Mouse (Mus musculus): ENCODE measurements at regions not wholly inside any gene's neighbourhood (a gene's known extent, or its start where the extent isn't known, plus 50 kb on each side); places are given as distances from the start of the nearest gene placed in this dataset.

- WGBS: 82% methylated on average over 4 of the region's 4 CpGs
- H3K36me3 ChIP-seq: no peaks in the 10 kb centered on the region
- no peak overlapping the region for H3K4me3 ChIP-seq
- no peak for DNase-seq (ENCODE audit: low spot score)
- 0 out of 2 replicates have a peak, but pooled peaks cover 8% of the 10 kb centered on the region for H3K9me3 ChIP-seq
- H3K27me3 ChIP-seq (ENCODE audit: insufficient read depth, poor library complexity, severe bottlenecking): no peaks in the 10 kb centered on the region
- H3K4me1 ChIP-seq (replicated peaks): no peaks in the 10 kb centered on the region
- no peak overlapping the region for H3K27ac ChIP-seq
These were observed 276.2 kb upstream of the Ano5 start for GRCm38 (mm10) chr7:51234616-51235015.

- no peak overlapping the region for H3K4me3 ChIP-seq
- H3K27me3 ChIP-seq (ENCODE audit: insufficient read depth, poor library complexity, severe bottlenecking): no peaks in the 10 kb centered on the region
- H3K27ac ChIP-seq: no peak overlapping the region
- H3K36me3 ChIP-seq: no peaks in the 10 kb centered on the region
- H3K4me1 ChIP-seq (replicated peaks): no peaks in the 10 kb centered on the region
- H3K9me3 ChIP-seq: no peaks in the 10 kb centered on the region
- DNase-seq (ENCODE audit: low spot score): no peak
- WGBS: 79% methylated on average over 2 of the region's 2 CpGs
These were observed 263.1 kb upstream of the Ano5 start for GRCm38 (mm10) chr7:51247695-51248094.

DNA sequence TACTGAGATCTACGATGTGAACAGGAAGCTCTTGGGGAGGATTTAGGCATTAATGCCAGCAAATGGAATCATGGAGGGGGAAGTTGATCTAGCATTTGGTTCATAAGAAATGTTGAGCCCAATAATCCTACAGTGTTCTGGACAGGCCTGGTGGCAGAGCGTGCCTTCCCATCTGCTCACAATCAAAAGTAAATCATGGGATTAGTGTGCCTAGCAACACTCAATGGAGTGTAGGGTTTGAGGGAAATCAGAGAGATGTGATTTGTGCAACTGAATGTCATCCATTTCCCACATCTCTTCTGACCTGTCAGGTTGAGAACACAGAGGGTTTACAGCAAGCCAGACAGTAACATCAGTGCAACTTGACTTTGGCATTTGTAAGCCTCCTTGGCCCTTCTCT is 256.4 kb upstream of the Ano5 start:
- DNase-seq (ENCODE audit: low spot score): no peak
- 86% methylated on average over 2 of the region's 2 CpGs for WGBS
- H3K4me1 ChIP-seq (replicated peaks): no peaks in the 10 kb centered on the region
- H3K27ac ChIP-seq: no peak overlapping the region
- H3K9me3 ChIP-seq: no peaks in the 10 kb centered on the region
- H3K36me3 ChIP-seq: no peaks in the 10 kb centered on the region
- no peaks in the 10 kb centered on the region for H3K27me3 ChIP-seq (ENCODE audit: insufficient read depth, poor library complexity, severe bottlenecking)
- no peak overlapping the region for H3K4me3 ChIP-seq

DNA sequence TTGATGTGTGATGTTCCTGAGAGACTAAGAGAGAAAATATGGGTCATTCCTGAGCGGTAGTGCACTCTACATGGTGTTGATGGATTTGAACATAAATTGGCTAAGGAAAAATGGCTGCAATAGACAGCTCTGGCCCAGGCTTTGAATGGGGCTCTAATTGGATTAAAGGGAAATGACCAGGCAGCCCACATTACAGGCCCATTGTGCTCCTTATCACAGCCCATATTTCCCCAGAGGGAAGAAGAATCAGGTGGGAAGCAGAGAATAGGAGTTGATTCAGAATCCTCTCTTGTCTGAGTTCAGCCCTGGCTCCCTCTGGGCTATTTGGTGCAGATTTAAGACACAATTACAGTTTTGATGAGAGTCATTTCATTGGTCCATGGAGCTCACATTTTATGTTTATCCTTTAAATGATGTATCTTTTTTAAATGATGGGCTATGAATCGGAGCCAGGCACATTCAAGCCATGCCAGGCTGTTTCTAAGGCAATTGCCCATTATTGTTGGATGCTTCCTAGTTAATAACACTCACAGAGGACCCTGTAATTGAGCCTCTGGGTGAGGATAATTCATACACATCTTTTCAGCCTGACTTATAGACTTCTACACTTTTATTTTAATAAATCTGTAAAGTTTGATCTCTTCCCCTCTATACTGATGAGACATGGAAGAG is 251.5 kb upstream of the Ano5 start:
- no peak overlapping the region for H3K4me3 ChIP-seq
- H3K27me3 ChIP-seq (ENCODE audit: insufficient read depth, poor library complexity, severe bottlenecking): no peaks in the 10 kb centered on the region
- DNase-seq (ENCODE audit: low spot score): no peak
- H3K4me1 ChIP-seq (replicated peaks): no peaks in the 10 kb centered on the region
- no peak overlapping the region for H3K27ac ChIP-seq
- H3K9me3 ChIP-seq: no peaks in the 10 kb centered on the region
- no peaks in the 10 kb centered on the region for H3K36me3 ChIP-seq
- 84% methylated on average over 2 of the region's 2 CpGs for WGBS

GRCm38 (mm10) chr7:51264166-51264565 is 246.7 kb upstream of the Ano5 start:
- Histone ChIP-seq H3K27ac (no peak overlapping the region), H3K4me1 (replicated peaks) (no peaks in the 10 kb centered on the region; the same call in 1 of the 2 replicates), H3K36me3 (no peaks in the 10 kb centered on the region), H3K27me3 (ENCODE audit: insufficient read depth, poor library complexity, severe bottlenecking) (no peaks in the 10 kb centered on the region), H3K4me3 (no peak overlapping the region), H3K9me3 (no peaks in the 10 kb centered on the region)
- no peak for DNase-seq (ENCODE audit: low spot score)
- 75% methylated on average over 4 of the region's 4 CpGs for WGBS

GRCm38 (mm10) chr7:51265896-51266295 is 244.9 kb upstream of the Ano5 start:
- H3K9me3 ChIP-seq: no peaks in the 10 kb centered on the region
- no peak overlapping the region for H3K27ac ChIP-seq
- H3K27me3 ChIP-seq (ENCODE audit: insufficient read depth, poor library complexity, severe bottlenecking): no peaks in the 10 kb centered on the region
- DNase-seq (ENCODE audit: low spot score): no peak
- no peaks in the 10 kb centered on the region; the same call in 1 of the 2 replicates for H3K4me1 ChIP-seq (replicated peaks)
- H3K36me3 ChIP-seq: no peaks in the 10 kb centered on the region
- 69% methylated on average over 1 of the region's 1 CpGs for WGBS
- H3K4me3 ChIP-seq: no peak overlapping the region

DNA sequence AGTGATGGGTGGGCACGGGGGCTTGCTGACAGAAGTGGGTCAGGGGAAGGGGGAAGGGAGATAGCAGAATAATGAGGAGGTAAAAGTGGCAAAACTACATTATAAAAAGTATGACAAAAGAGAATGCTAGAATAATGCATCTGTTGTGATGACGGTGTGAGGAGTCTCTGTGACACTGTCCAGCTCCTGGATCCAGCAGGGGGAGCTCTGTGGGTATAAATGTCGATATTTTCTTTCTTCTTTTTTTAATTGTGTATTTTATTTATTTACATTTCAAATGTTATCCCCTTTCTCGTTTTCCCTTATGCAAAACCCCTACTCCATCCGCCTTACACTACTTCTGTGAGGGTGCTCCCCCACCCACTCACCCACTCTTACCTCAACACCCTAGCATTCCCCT is 243.9 kb upstream of the Ano5 start:
- 72% methylated on average over 5 of the region's 5 CpGs for WGBS

GRCm38 (mm10) chr7:51268743-51269142 is 242.1 kb upstream of the Ano5 start:
- no peaks in the 10 kb centered on the region; the same call in 1 of the 2 replicates for H3K4me1 ChIP-seq (replicated peaks)
- no peaks in the 10 kb centered on the region for H3K9me3 ChIP-seq
- no peak for DNase-seq (ENCODE audit: low spot score)
- H3K4me3 ChIP-seq: no peak overlapping the region
- H3K36me3 ChIP-seq: no peaks in the 10 kb centered on the region
- no peak overlapping the region for H3K27ac ChIP-seq
- H3K27me3 ChIP-seq (ENCODE audit: insufficient read depth, poor library complexity, severe bottlenecking): no peaks in the 10 kb centered on the region
- 34% methylated on average over 4 of the region's 4 CpGs for WGBS

More for the DNA sequence above, 243.9 kb upstream of the Ano5 start:
- Histone ChIP-seq H3K4me1 (replicated peaks) (no peaks in the 10 kb centered on the region; the same call in 1 of the 2 replicates), H3K4me3 (no peak overlapping the region), H3K27ac (no peak overlapping the region), H3K36me3 (no peaks in the 10 kb centered on the region), H3K27me3 (ENCODE audit: insufficient read depth, poor library complexity, severe bottlenecking) (no peaks in the 10 kb centered on the region), H3K9me3 (no peaks in the 10 kb centered on the region)
- DNase-seq (ENCODE audit: low spot score): no peak

- WGBS: 67% methylated on average over 12 of the region's 12 CpGs
- DNase-seq (ENCODE audit: low spot score): peak; percentile 27
- Histone ChIP-seq H3K4me1 (replicated peaks) (no peaks in the 10 kb centered on the region; the same call in 1 of the 2 replicates), H3K9me3 (no peaks in the 10 kb centered on the region), H3K27me3 (ENCODE audit: insufficient read depth, poor library complexity, severe bottlenecking) (no peaks in the 10 kb centered on the region), H3K36me3 (no peaks in the 10 kb centered on the region), H3K4me3 (no peak overlapping the region), H3K27ac (no peak overlapping the region)
These were observed 240.2 kb upstream of the Ano5 start for GRCm38 (mm10) chr7:51270531-51271090.

- no peaks in the 10 kb centered on the region for H3K27me3 ChIP-seq (ENCODE audit: insufficient read depth, poor library complexity, severe bottlenecking)
- H3K4me3 ChIP-seq: no peak overlapping the region
- H3K4me1 ChIP-seq (replicated peaks): no peaks in the 10 kb centered on the region
- no peaks in the 10 kb centered on the region for H3K9me3 ChIP-seq
- H3K36me3 ChIP-seq: no peaks in the 10 kb centered on the region
- H3K27ac ChIP-seq: no peak overlapping the region
- DNase-seq (ENCODE audit: low spot score): no peak
These were observed 229.4 kb upstream of the Ano5 start for GRCm38 (mm10) chr7:51281470-51281869.

DNA sequence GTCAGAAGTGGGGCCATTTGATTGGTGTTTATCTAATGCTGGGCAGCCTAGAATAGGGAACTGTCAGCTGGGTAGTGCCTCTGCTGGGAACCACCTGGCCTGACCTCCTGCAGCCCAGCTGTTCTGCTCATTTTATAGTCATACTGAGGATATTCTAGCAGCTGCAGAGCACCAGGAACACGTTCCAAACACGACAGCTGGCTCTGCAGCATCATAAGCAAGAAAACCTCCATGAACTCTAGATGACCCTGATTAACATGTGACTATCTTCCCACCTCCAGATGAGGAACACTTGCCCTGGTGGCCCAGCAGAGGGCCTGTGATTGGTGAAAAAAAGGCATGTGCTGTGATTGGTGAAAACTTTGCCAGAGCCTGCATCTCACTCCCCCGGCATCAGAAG is 210.6 kb upstream of the Ano5 start:
- Histone ChIP-seq H3K4me3 (no peak overlapping the region), H3K4me1 (replicated peaks) (no peaks in the 10 kb centered on the region), H3K27me3 (ENCODE audit: insufficient read depth, poor library complexity, severe bottlenecking) (no peaks in the 10 kb centered on the region), H3K27ac (no peak overlapping the region), H3K9me3 (no peaks in the 10 kb centered on the region), H3K36me3 (no peaks in the 10 kb centered on the region)
- DNase-seq (ENCODE audit: low spot score): peak; percentile 3
- 49% methylated on average over 3 of the region's 3 CpGs for WGBS

DNA sequence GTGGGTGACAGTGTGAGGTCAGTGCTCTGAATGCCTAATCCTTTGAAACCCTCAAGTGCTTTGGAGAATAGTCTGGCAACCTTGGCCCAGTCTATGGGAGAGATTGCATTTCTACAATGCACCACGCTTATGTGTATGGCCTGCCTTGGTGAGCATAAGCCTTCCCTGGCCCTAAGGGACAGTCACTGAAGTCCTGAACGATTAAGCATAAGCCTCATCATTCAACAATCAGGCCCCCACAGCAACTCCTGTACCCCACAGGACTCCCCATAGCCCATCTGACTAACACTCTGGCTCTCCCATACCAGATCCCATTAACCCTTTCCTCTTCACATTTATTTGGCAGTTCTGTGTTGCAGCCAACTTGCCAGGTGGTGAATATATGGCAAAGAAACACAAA is 203.1 kb upstream of the Ano5 start:
- Histone ChIP-seq H3K9me3 (no peaks in the 10 kb centered on the region), H3K36me3 (no peaks in the 10 kb centered on the region), H3K4me3 (no peak overlapping the region), H3K27me3 (ENCODE audit: insufficient read depth, poor library complexity, severe bottlenecking) (no peaks in the 10 kb centered on the region), H3K4me1 (replicated peaks) (no peaks in the 10 kb centered on the region), H3K27ac (no peak overlapping the region)
- DNase-seq (ENCODE audit: low spot score): no peak
- WGBS: 81% methylated on average over 2 of the region's 2 CpGs

- no peak for DNase-seq (ENCODE audit: low spot score)
- 63% methylated on average over 3 of the region's 3 CpGs for WGBS
- no peaks in the 10 kb centered on the region for H3K36me3 ChIP-seq
These were observed 200.6 kb upstream of the Ano5 start for GRCm38 (mm10) chr7:51310191-51310590.

More at GRCm38 (mm10) chr7:51310191-51310590, 200.6 kb upstream of the Ano5 start:
- no peaks in the 10 kb centered on the region for H3K9me3 ChIP-seq
- H3K27ac ChIP-seq: no peak overlapping the region
- no peak overlapping the region for H3K4me3 ChIP-seq
- H3K27me3 ChIP-seq (ENCODE audit: insufficient read depth, poor library complexity, severe bottlenecking): no peaks in the 10 kb centered on the region
- H3K4me1 ChIP-seq (replicated peaks): no peaks in the 10 kb centered on the region
